In genomic region chr2:8673751-8674378, GRCm38 (mm10) we compare ENCODE assay signal across 8 mouse cellular contexts.
DNase-seq lines count a peak whose midpoint lies in the region; ATAC-seq and TF ChIP-seq lines count a peak whose summit lies in the region.

No protein-coding gene starts in this region.

- ATAC-seq in forebrain, postnatal 0 days = peak; percentile 81

- no peak overlapping the region for H3K9ac ChIP-seq in forebrain, postnatal 0 days

- H3K4me2 ChIP-seq in forebrain, postnatal 0 days (ENCODE audit: low read depth) = peak overlapping the region; percentile 19; the same call in 1 of the 2 replicates

- peak; percentile 86 for TF ChIP-seq CTCF in forebrain, postnatal 0 days (IDR thresholded peaks at IDR 0.05; ENCODE audit: low read depth)

- H3K27ac ChIP-seq in forebrain, postnatal 0 days (ENCODE audit: low read depth, low read length) = no peak overlapping the region
- H3K27ac ChIP-seq in limb, embryonic 10.5 days = no peak overlapping the region

- no peaks in the 10 kb centered on the region for H3K4me1 ChIP-seq in forebrain, postnatal 0 days (ENCODE audit: insufficient read depth)
- H3K4me1 ChIP-seq in limb, embryonic 10.5 days = no peaks in the 10 kb centered on the region

- H3K27me3 ChIP-seq in forebrain, postnatal 0 days (ENCODE audit: insufficient read depth, low read length) = no peaks in the 10 kb centered on the region
- no peaks in the 10 kb centered on the region for H3K27me3 ChIP-seq in limb, embryonic 10.5 days (ENCODE audit: low read depth, poor library complexity, severe bottlenecking)

- no peaks in the 10 kb centered on the region for H3K36me3 ChIP-seq in forebrain, postnatal 0 days (ENCODE audit: insufficient read depth)
- no peaks in the 10 kb centered on the region for H3K36me3 ChIP-seq in limb, embryonic 10.5 days

- DNase-seq in urinary bladder, postnatal 14 days (ENCODE audit: low spot score) = peak; percentile 82
- DNase-seq in urinary bladder, postnatal 4 days (ENCODE audit: low spot score in 2 of 2) = no peak
- DNase-seq in cerebellum, adult 11 months = peak; percentile 35
- peak; percentile 92 for DNase-seq in forebrain, postnatal 0 days
- peak; percentile 17 to 72 for DNase-seq in kidney, adult 8-10 months
- peak; percentile 65 for DNase-seq in limb, embryonic 10.5 days (ENCODE audit: low spot score)
- DNase-seq in neural tube, embryonic 10.5 days (ENCODE audit: extremely low spot score, low spot score) = peak; percentile 52
- peak; percentile 21 to 71 for DNase-seq in thymus, postnatal 10 days (ENCODE audit: low spot score in 2 of 2)

- H3K4me3 ChIP-seq in forebrain, postnatal 0 days (ENCODE audit: low read depth, low read length) = 0 out of 2 replicates have a peak overlapping the region, but pooled peaks have one; percentile 11
- no peak overlapping the region for H3K4me3 ChIP-seq in limb, embryonic 10.5 days

- H3K9me3 ChIP-seq in forebrain, postnatal 0 days (ENCODE audit: low read length) = no peaks in the 10 kb centered on the region
- H3K9me3 ChIP-seq in limb, embryonic 10.5 days (replicated peaks) = no peaks in the 10 kb centered on the region

- 11% methylated on average over 10 of the region's 10 CpGs for WGBS in forebrain, postnatal 0 days
- WGBS in limb, embryonic 10.5 days = 17% methylated on average over 10 of the region's 10 CpGs

Comparison
In these comparisons a context has a peak if more than half of its experiments do, and no peak if none do; other contexts are left out.
1. DNase-seq: peak in urinary bladder, postnatal 14 days (single experiment), cerebellum, adult 11 months (single experiment), forebrain, postnatal 0 days (single experiment), kidney, adult 8-10 months (2 of 2), limb, embryonic 10.5 days (single experiment), neural tube, embryonic 10.5 days (single experiment) and thymus, postnatal 10 days (2 of 2); none in urinary bladder, postnatal 4 days (0 of 2).